Mouse (Mus musculus) olfactory bulb, adult 2 months (tissue): ENCODE data around the gene Abca9. TPM values are rescaled to one million over a fixed set of nuclear protein-coding genes. Genes with fewer than 3 reads are reported as not detected.

Experiments used
- H3K27ac ChIP-seq: fragments of 200-500 bp; 2 replicates; pipeline ENCODE4 v1.5.1; 2012; ENCODE audit warnings: low read depth, low read length; ENCODE audit not compliant: insufficient read depth
- H3K4me1 ChIP-seq: fragments of 200-500 bp; 2 replicates; pipeline ENCODE4 v1.6.1; 2012; ENCODE audit warnings: low read length; ENCODE audit not compliant: control insufficient read depth, insufficient read depth
- H3K4me3 ChIP-seq: fragments of 200-500 bp; 2 replicates; pipeline ENCODE4 v1.5.1; 2012; ENCODE audit warnings: mild to moderate bottlenecking, low read depth, low read length, moderate library complexity; ENCODE audit not compliant: insufficient read depth
- CTCF ChIP-seq: fragments of 200-500 bp; IDR thresholded peaks from 2 replicates; pipeline ENCODE4 v1.5.1; 2012; ENCODE audit warnings: low read depth, mild to moderate bottlenecking, low read length, moderate library complexity; ENCODE audit not compliant: insufficient read depth
- POLR2A ChIP-seq: fragments of 200-500 bp; IDR thresholded peaks from 2 replicates; pipeline ENCODE4 v1.6.1; 2012; ENCODE audit warnings: mild to moderate bottlenecking, low read depth, low read length, moderate library complexity; ENCODE audit not compliant: insufficient read depth
- WGBS: fragments of 180-500 bp; shearing (Covaris S2); methylation state at CpG from one replicate; pipeline ENCODE4 v1.1.7; 2018; 5-methylcytosine and 5-hydroxymethylcytosine counted together
- polyA plus RNA-seq: library from polyadenylated mRNA; stranded (reverse); fragments of >200 nt; gene quantifications from 2 replicates; pipeline ENCODE4 v1.2.4, GENCODE M21; 2012; ENCODE audit warnings: low replicate concordance; ENCODE audit not compliant: missing spikeins, insufficient read depth, insufficient read length

Abca9 gene
- polyA plus RNA-seq: not detected in 2 replicates

DNA sequence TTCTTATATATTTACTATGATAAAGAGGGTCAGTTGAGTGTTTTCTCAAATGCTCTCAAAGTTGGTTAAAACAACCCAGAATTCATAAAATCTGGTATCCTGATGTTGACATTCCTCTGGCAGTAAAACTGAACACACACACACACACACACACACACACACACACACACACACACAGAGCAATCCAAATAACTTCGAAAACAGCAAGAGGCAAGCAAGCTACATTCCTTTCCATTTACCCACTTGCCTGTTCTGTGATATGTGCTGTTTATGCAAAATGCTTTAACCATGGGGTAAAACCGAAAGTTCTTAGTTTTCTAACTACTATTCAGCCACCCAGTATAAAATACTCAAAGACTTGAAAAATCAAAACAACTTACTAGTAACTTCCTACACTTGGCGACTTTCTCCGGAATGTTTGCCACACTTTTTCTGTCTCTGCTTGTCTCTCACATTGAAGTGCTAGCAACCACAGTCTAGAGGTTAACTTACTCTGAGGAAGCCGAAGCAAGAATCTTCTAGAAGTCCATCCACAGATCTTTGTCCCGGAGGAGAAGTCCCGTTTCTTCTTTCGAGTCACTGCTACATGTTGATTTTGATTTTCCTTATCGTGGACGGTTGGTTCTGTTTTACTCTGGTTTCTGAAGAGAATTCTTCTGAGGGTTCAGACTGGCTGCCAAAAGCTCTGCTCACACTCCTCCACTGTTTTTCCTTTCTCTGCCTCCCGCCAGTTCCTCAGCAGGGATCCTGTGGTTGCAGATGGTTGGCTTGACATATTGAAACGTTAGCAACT lies at the start of gene Abca9:
TSS of gene Abca9 (minus strand) at position 738 of the 793 bp plus-strand sequence.
- 20% methylated on average over 12 of the region's 12 CpGs for WGBS
- Histone ChIP-seq H3K4me3 (no peak within 1 kb of the TSS), H3K27ac (no peak within 1 kb of the TSS), H3K4me1 (no peaks in the 10 kb centered on the region)
- no peak for TF ChIP-seq POLR2A
- TF ChIP-seq CTCF: no peak

DNA sequence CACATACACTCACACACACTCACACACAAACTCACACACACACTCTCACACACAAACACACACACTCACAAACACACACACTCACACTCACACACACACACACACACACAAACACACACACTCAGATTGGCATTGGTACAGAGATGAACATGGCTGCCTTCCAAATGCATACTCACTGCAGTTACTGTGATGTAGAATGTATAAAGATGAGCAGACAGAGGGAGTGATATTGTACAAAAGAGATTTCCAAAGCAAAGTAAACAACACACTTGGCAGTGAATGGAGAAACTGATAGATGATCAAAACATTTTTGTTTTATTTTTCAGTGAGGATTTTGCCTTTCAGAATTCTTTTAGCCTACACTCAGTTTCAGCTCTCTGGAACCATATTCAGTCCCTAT lies 49.1 kb upstream of the Abca9 start:
- Histone ChIP-seq H3K4me3 (no peak overlapping the region), H3K27ac (no peak overlapping the region), H3K4me1 (no peaks in the 10 kb centered on the region)
- TF ChIP-seq CTCF: no peak
- TF ChIP-seq POLR2A: no peak

DNA sequence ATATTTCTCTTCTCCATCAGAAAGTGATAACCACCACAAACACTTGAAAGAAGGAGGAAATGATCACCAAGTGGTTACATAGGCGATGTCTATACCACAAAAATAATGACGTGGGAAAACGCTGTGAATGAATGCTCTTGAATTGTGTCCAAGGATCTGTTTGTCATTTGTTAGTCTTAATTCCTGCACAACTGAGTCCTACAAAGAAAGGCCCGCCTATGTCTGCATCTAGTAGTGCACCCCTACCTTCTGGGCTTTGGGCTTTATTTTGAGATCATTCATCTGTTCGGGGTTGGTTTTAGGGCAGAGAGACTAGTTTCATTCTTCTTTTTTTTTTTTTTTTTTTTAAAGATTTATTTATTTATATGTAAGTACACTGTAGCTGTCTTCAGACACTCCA lies 35.9 kb upstream of the Abca9 start:
- Histone ChIP-seq H3K4me1 (no peaks in the 10 kb centered on the region), H3K4me3 (no peak overlapping the region), H3K27ac (no peak overlapping the region)
- WGBS: 89% methylated on average over 5 of the region's 5 CpGs
- TF ChIP-seq CTCF: no peak
- no peak for TF ChIP-seq POLR2A

DNA sequence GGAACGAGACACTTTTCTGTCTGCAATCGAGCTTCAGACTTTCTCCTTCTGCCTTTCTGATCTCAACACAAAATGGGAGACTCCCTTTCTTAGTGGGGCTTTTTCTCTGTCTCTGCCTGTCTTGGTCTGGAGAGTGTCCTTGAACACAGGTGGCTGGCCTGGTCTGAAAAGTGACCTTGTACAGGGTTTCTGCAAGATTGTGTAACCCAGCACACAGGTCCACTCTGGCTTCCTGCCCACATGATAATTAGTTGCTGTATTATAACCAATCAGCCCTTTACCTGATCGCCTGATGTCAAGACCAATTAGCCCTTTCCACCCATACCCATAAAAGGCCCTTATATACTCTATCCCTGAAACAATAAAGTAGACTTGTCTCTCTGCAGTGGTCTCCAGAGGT lies 30.9 kb upstream of the Abca9 start:
- Histone ChIP-seq H3K4me3 (no peak overlapping the region), H3K4me1 (no peaks in the 10 kb centered on the region), H3K27ac (no peak overlapping the region)
- TF ChIP-seq CTCF (no peak), POLR2A (no peak)
- 83% methylated on average over 3 of the region's 3 CpGs for WGBS

DNA sequence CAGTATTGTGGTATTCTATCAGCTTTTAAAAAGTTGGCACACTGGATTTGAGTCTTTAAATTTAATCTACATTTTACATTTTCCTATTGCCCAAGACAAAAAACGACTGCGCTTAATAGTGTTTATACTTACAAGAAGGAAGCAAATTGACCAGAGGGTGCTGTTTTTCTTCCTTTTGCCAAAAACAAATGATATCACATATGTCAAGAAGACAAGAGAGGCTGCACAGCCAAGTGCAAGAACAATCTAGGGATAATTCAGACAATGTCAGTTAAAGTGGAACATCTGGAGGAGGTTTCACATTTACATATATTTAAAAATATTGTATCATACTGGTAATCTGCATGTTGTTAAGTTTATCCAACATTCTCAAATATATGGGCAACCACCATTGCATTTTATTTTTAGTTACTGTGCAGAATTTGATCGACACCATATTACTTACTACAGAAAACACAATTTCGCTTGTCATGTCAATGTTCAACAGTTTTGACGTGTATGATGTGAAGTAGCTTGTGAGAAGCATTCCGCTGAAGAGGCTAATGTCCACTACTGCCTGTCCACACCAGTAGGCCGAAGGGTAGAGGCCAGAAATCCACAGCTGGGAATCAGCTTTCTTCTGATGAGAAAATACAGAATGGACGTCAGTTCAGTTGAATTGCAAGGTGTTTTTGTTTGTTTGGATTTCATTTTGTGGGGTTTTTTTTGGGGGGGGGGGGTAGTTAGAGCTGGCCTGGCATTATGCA lies 28.7 kb upstream of the Abca9 start:
- 94% methylated on average over 8 of the region's 8 CpGs for WGBS
- no peak for TF ChIP-seq CTCF
- TF ChIP-seq POLR2A: no peak
- H3K4me1 ChIP-seq: no peaks in the 10 kb centered on the region
- no peak overlapping the region for H3K27ac ChIP-seq
- no peak overlapping the region for H3K4me3 ChIP-seq

DNA sequence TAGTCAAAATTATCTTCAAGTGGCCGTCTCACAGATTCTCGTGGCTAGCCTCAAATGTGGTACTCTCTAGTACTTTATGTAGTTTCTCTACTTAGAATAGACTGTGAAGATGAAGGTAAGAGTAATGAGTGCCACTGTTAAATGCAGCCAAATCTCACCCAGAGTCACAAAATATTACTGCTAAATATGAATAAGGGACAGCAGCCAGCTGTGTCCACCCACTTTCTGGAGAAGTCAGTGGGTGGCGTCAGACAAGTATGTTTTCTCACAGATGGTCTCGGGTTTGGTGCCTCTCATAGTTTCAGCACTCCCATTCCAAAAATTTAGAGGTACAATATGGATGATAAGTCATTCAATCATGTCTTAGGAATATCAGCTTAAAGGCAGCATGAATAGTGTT lies 27.3 kb upstream of the Abca9 start:
- 86% methylated on average over 4 of the region's 4 CpGs for WGBS

DNA sequence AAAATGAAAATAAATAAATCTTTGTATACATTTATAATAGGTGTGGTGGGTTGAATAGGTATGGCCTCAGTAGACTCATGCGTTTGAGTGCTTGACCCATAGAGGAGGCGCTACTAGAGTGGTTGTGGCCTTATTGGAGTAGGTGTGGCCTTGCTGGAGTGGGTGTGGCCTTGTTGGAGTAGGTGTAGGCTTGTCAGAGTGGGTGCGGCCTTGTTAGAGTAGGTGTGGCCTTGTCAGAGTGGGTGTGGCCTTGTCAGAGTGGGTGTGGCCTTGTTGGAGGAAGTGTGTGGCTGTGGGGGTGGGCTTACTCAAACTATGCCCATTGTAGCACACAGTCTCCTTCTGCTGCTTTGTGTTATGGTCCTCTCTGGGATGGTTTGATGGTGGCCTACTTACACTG lies 3.2 kb upstream of the Abca9 start:
- 98% methylated on average over 3 of the region's 3 CpGs for WGBS
- Histone ChIP-seq H3K27ac (no peak overlapping the region), H3K4me3 (no peak overlapping the region), H3K4me1 (no peaks in the 10 kb centered on the region)
- TF ChIP-seq CTCF: no peak
- no peak for TF ChIP-seq POLR2A

More for the DNA sequence above, 27.3 kb upstream of the Abca9 start:
- Histone ChIP-seq H3K27ac (no peak overlapping the region), H3K4me1 (no peaks in the 10 kb centered on the region), H3K4me3 (no peak overlapping the region)
- TF ChIP-seq CTCF (no peak), POLR2A (no peak)

DNA sequence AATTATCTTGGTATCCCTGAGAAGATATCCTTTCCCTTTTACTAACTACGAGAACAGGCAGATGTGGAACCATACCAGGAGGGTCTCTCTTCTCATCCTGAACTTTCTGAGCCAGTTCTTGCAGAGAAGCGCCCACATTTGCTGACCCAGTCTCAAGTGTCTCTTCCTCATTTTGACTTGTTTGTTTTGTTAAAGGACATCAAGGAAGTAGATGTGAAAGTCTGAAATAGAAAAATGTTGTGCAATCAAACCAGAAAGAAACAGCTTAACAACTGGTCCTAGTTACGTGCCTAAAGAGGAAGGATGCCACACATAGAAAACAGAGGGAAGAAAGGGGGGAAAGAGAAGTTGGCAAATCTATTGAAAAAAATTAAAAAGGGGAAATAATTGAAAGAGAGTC lies 2.2 kb downstream of the Abca9 start:
- whole genome bisulfite sequencing: 85% methylated on average over 3 of the region's 3 CpGs
- Histone ChIP-seq H3K4me1 (no peaks in the 10 kb centered on the region), H3K27ac (no peak overlapping the region), H3K4me3 (no peak overlapping the region)
- TF ChIP-seq POLR2A (no peak), CTCF (no peak)

DNA sequence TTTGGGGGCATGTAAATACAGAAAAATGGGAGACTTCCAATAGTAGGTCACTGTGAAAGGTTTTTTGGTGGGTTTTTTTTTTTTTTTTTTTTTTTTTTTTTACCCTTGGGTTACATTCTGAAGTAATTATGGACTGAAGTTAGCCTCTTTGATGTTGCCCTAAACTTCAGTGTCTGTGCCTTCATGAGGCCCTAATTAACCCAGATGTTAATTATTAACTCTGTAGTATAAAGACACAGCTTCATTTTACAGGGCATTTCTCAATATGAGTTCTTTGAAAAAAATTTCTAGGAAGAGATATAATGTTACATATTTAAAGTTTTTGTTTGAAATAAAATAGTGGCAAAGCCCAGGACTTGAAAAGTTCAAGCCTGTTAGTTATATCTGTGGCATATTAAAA lies 2.6 kb downstream of the Abca9 start:
- H3K4me3 ChIP-seq: no peak overlapping the region
- no peaks in the 10 kb centered on the region for H3K4me1 ChIP-seq
- no peak for TF ChIP-seq CTCF
- no peak for TF ChIP-seq POLR2A
- H3K27ac ChIP-seq: no peak overlapping the region
